Mouse (Mus musculus) testis, adult 2 months (tissue): ENCODE measurements around the gene Ythdf2.

ENCODE experiments used
- CTCF ChIP-seq: fragments of 200-500 bp; IDR thresholded peaks from 2 replicates; pipeline ENCODE4 v1.5.1; 2012; ENCODE audit warnings: low read depth, mild to moderate bottlenecking, inconsistent platforms, low read length, moderate library complexity; ENCODE audit not compliant: control insufficient read depth, insufficient read depth, insufficient replicate concordance
- POLR2A ChIP-seq: fragments of 200-500 bp; IDR thresholded peaks from 2 replicates; pipeline ENCODE4 v1.6.1; 2012; ENCODE audit warnings: low read depth, mild to moderate bottlenecking, inconsistent platforms, low read length, moderate library complexity; ENCODE audit not compliant: control insufficient read depth

- no peak for TF ChIP-seq POLR2A
- no peak for TF ChIP-seq CTCF
Observed at GRCm38 (mm10) chr4:132169761-132170160, 42.3 kb downstream of the Ythdf2 start.
